Mouse (Mus musculus) neural tube, embryonic 11.5 days (tissue): Measurements from ENCODE around the gene Aup1. TPM values are rescaled to one million over a fixed set of nuclear protein-coding genes. Genes with fewer than 3 reads are reported as not detected.
A peak's percentile ranks its signal among the peaks of the same experiment; 100 is the strongest.

Experiments used
- ATAC-seq: fragments of 200-750 bp; cut with Nextera tagmentation; 2 replicates; pipeline ENCODE4 v1.8.0; 2017; ENCODE audit warnings: moderate number of reproducible peaks, mild to moderate bottlenecking, moderate TSS enrichment, moderate library complexity; ENCODE audit not compliant: insufficient read depth, low FRiP score, low TSS enrichment
- DNase-seq: peaks from one replicate; pipeline ENCODE4 v3.0.0-alpha.2; 2015; ENCODE audit warnings: low spot score
- H3K27ac ChIP-seq: fragments of 300-500 bp; sonication (generic); 2 replicates; pipeline ENCODE4 v1.5.1; 2014; ENCODE audit warnings: low read depth, mild to moderate bottlenecking, low read length
- H3K27me3 ChIP-seq: fragments of 300-500 bp; sonication (generic); 2 replicates; pipeline ENCODE4 v1.6.1; 2014; ENCODE audit warnings: mild to moderate bottlenecking, low read length, mixed read lengths; ENCODE audit not compliant: control insufficient read depth, insufficient read depth
- H3K36me3 ChIP-seq: fragments of 300-500 bp; sonication (generic); 2 replicates; pipeline ENCODE4 v1.6.1; 2014; ENCODE audit warnings: mild to moderate bottlenecking, low read length, moderate library complexity, mixed read lengths; ENCODE audit not compliant: control insufficient read depth, insufficient read depth
- H3K4me1 ChIP-seq: fragments of 300-500 bp; sonication (generic); 2 replicates; pipeline ENCODE4 v1.6.1; 2014; ENCODE audit warnings: low read length, mixed read lengths; ENCODE audit not compliant: control insufficient read depth, insufficient read depth
- H3K4me2 ChIP-seq: fragments of 300-500 bp; sonication (generic); 2 replicates; pipeline ENCODE4 v1.6.1; 2014; ENCODE audit warnings: low read depth, mild to moderate bottlenecking, moderate library complexity
- H3K4me3 ChIP-seq: fragments of 300-500 bp; sonication (generic); 2 replicates; pipeline ENCODE4 v1.5.1; 2014; ENCODE audit warnings: low read depth, low read length
- H3K9ac ChIP-seq: fragments of 300-500 bp; sonication (generic); 2 replicates; pipeline ENCODE4 v1.6.1; 2014; ENCODE audit warnings: mild to moderate bottlenecking, low read length
- H3K9me3 ChIP-seq: fragments of 300-500 bp; sonication (generic); 2 replicates; pipeline ENCODE4 v1.6.1; 2016; ENCODE audit warnings: low read length; ENCODE audit not compliant: control insufficient read depth
- WGBS: fragments of 180-500 bp; shearing (Covaris S2); extraction: QIAGEN DNeasy Blood & Tissue Kit; methylation state at CpG from one replicate; pipeline ENCODE4 v1.1.7; 2014; 5-methylcytosine and 5-hydroxymethylcytosine counted together
- microRNA counts: library from miRNA; unstranded; fragments of <30 nt; microRNA quantifications from one replicate; lab custom pipeline; 2015
- microRNA-seq: library from miRNA; unstranded; fragments of <30 nt; microRNA quantifications from one replicate; pipeline ENCODE4, GENCODE M21; 2016
- polyA plus RNA-seq: library from polyadenylated mRNA; unstranded; fragments of >200 nt; fragmentation: Nextera tagmentation; extraction: Ambion mirVana; gene quantifications from 2 replicates; pipeline ENCODE4 v1.2.1, GENCODE M21; 2014

Aup1 gene
- polyA plus RNA-seq, 1 experiment from 2014 or later: 122 TPM

DNA sequence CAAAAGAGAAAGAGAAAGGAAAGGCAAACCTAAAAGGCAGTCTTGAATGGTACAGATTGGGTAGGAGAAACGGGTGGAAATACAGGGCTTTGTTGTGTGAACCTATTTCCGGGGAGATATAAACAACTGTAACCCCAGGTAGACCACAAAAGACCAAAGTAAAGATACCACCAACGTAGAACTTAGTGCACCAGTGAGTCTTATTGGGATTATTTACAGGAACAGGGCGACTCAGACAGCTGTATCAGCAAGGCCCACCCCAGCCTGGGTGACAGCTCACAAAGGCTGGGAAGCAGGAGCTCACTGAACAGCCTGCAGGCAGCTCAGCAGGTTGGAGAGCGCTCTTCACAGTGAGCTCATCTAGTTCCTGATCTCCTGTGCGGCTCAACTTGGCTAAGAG is 41.6 kb downstream of the Aup1 start:
- no peak for ATAC-seq

DNA sequence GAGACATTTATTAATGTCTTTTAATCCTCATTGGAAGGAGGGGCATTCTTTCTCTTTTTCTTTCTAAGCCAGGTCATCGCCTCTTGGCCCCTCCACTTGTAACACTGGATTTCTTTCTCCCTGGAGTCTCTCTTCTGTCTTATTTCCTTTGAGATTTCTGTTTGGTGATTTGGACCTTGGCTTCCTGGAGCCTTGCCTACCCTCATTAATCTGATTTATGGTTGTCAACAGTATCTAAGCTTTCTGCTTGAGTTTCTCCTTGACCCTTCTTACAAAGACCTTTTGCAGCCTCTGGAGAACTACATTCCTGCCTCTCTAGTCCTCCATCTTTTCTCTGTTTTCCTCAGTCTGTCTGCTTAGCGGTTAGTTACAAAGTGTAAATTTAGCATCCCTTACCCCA is 44.1 kb downstream of the Aup1 start:
- Histone ChIP-seq H3K36me3 (no peaks in the 10 kb centered on the region), H3K4me3 (no peak overlapping the region), H3K27ac (no peak overlapping the region), H3K9me3 (no peaks in the 10 kb centered on the region), H3K9ac (no peak overlapping the region), H3K4me2 (no peak overlapping the region), H3K27me3 (0 out of 2 replicates have a peak, but pooled peaks cover 2% of the 10 kb centered on the region), H3K4me1 (peaks cover 6% of the 10 kb centered on the region)
- WGBS: 74% methylated on average over 2 of the region's 2 CpGs
- no peak for DNase-seq
- ATAC-seq: no peak

More for the DNA sequence above, 41.6 kb downstream of the Aup1 start:
- Histone ChIP-seq H3K4me2 (no peak overlapping the region), H3K36me3 (no peaks in the 10 kb centered on the region), H3K9me3 (no peaks in the 10 kb centered on the region), H3K4me1 (no peaks in the 10 kb centered on the region), H3K4me3 (no peak overlapping the region), H3K27ac (no peak overlapping the region), H3K9ac (no peak overlapping the region), H3K27me3 (no peaks in the 10 kb centered on the region)
- DNase-seq: no peak
- 51% methylated on average over 6 of the region's 6 CpGs for WGBS

DNA sequence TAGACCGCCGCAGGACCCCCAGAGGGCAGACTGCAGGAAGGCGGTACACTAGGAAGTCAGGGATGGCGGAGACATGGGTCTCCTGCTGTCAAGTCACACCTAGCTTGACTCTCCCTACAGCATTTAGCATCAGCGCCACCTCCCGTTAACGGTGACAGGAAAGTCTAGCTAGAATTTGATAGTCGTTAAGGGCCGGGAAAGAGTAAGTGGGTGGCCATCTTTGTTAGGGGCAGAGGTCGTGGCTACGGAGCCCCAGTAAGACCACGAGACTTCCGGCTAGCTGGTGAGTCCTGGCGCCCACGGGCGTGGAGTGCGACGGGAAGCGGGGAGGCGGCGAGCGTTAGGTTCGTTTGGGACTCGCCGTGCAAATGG is 47.0 kb downstream of the Aup1 start, which contains the start of the genes Ccdc142 and Gm42688:
Gene Ccdc142, plus strand, starts transcription at position 286 of the 372 bp plus-strand sequence.
Gene Gm42688, plus strand, starts transcription at position 302 of the 372 bp plus-strand sequence.
- H3K36me3 ChIP-seq: no peaks in the 10 kb centered on the region
- peak within 1 kb of the TSS; percentile 98 for H3K4me2 ChIP-seq
- peak; percentile 88 for DNase-seq
- H3K9me3 ChIP-seq: no peaks in the 10 kb centered on the region
- peak within 1 kb of the TSS; percentile 70 for H3K4me3 ChIP-seq
- ATAC-seq: peak; percentile 82
- H3K9ac ChIP-seq: peak within 1 kb of the TSS; percentile 83
- WGBS: under 1% methylated on average over 25 of the region's 25 CpGs
- H3K4me1 ChIP-seq: peaks cover 6% of the 10 kb centered on the region
- peak within 1 kb of the TSS; percentile 70 for H3K27ac ChIP-seq
- H3K27me3 ChIP-seq: 0 out of 2 replicates have a peak, but pooled peaks cover 2% of the 10 kb centered on the region

DNA sequence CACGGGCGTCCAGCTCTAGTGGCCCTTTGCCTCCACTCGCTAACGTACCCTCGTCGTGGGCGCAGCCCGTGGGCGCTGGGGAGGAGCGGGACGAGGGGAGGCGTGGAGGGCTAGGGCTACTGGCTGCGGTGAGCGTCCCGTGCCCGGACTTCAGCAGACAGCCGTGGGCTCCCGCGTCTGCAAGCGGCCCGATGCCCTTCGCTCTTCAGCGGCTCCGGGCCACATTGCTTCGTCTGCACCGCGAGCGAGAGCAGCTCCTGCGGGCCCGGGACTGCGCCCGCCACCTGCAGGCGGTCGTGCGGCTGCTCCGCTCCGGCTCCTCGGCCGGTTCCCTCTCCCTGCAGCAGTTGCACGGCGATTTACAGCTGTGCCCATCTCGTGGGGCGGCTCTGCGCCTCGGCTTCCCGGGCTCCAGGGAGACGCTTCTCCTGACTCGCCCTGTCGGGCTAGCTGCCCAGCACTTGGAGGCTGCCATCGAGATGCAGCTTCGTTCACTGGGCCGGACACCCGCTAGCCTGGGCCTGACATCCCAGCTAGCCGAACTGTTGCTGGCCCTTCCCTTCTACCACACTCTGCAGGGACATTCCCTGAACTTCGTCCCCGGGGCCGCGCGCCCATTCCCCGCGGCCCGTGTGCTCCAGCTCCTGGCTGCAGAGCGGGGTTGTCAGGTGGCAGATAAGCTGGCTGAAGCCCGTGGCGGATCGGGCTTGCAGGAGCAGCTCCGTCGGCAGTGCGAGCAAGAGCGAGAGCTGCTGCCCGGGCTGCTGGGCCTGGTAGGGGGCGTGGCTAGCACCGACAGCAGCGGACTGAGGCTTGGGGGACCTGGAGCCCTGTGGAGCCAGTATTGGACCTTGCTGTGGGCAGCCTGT is 47.6 kb downstream of the Aup1 start:
- H3K4me1 ChIP-seq: peaks cover 6% of the 10 kb centered on the region
- H3K36me3 ChIP-seq: no peaks in the 10 kb centered on the region
- peak overlapping the region; percentile 70 for H3K27ac ChIP-seq
- DNase-seq (peak; percentile 79), ATAC-seq (peak; percentile 73)
- no peaks in the 10 kb centered on the region for H3K9me3 ChIP-seq
- H3K9ac ChIP-seq: peak overlapping the region; percentile 83
- H3K4me2 ChIP-seq: peak overlapping the region; percentile 98
- 0 out of 2 replicates have a peak, but pooled peaks cover 2% of the 10 kb centered on the region for H3K27me3 ChIP-seq
- under 1% methylated on average over 74 of the region's 74 CpGs for WGBS
- H3K4me3 ChIP-seq: peak overlapping the region; percentile 70

DNA sequence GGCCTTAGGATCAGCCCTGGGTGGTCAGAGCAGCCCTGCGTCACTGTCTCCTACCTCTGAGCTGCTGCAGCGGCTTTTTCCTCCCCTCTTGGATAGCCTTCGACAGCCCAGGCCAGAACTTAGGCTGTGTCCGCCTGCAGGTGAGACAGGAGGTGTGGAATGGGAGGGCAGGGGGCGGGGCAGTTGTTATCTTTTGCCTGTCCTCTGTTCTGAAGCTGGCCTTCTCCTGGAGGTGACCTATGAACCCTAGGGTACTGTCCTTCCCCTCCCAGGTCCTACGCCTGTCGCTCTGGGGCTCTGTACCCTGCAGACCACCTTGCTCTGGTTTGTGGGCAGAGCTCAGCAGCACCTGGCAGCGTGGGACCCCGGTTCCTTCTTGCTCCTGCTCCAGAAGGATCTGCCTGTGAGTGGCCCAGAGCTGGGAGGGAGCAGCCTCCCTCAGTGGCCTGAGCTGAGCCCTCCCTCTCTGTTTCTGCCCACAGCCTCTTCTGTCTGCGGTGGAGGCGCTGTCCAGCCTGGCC is 48.9 kb downstream of the Aup1 start:
- Histone ChIP-seq H3K27me3 (0 out of 2 replicates have a peak, but pooled peaks cover 2% of the 10 kb centered on the region), H3K4me2 (no peak overlapping the region), H3K9ac (peak overlapping the region; percentile 33; the same call in 1 of the 2 replicates), H3K4me1 (peaks cover 11% of the 10 kb centered on the region), H3K36me3 (peaks cover 2% of the 10 kb centered on the region; the same call in 1 of the 2 replicates), H3K27ac (no peak overlapping the region), H3K9me3 (no peaks in the 10 kb centered on the region), H3K4me3 (no peak overlapping the region)
- 50% methylated on average over 11 of the region's 11 CpGs for WGBS
- no peak for DNase-seq
- ATAC-seq: no peak

DNA sequence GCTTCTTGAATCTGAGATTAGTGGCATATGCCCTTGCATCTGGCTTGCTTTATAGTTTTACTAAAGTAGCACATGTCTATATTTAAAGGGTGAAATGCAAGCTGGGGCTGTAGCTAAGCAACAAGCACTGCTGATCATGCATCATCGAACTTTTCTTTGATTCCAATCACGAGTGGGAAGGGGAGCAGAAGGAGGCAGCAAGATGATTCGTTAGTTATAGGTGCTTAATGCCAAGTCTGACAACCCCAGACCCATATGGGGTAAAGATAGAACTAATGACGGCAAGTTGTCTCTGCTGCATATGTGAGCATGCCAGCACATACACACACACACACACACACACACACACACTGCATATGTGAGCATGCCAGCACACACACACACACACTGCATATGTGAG is 49.8 kb downstream of the Aup1 start:
- H3K36me3 ChIP-seq: peaks cover 2% of the 10 kb centered on the region; the same call in 1 of the 2 replicates
- no peak for DNase-seq
- no peak overlapping the region for H3K4me3 ChIP-seq
- no peaks in the 10 kb centered on the region for H3K9me3 ChIP-seq
- H3K9ac ChIP-seq: no peak overlapping the region
- H3K4me2 ChIP-seq: no peak overlapping the region
- H3K4me1 ChIP-seq: peaks cover 15% of the 10 kb centered on the region
- WGBS: 81% methylated on average over 4 of the region's 4 CpGs
- no peak for ATAC-seq
- no peak overlapping the region for H3K27ac ChIP-seq
- 0 out of 2 replicates have a peak, but pooled peaks cover 2% of the 10 kb centered on the region for H3K27me3 ChIP-seq

MicroRNAs encoded within 50 kb of the gene (microRNA counts, 519-probe panel; counts per million panel counts)
- 171 counts per million, percentile 57 among the panel's probes with 10 or more counts for microRNA mmu-miR-3470a+mmu-miR-3470b (lab: Ali Mortazavi, UCI)

Small RNA genes within 50 kb of the gene (microRNA-seq; reads per million reads assigned to microRNA genes)
- gene Mir3470a (not detected), gene Mir7040 (not detected)

Other genes starting within 250 kb of the Aup1 start
- gene Sema4f, start 114.8 kb upstream of the Aup1 start, polyA plus RNA-seq: 3.0 and 3.4 TPM in 2 replicates
- gene M1ap, start 107.6 kb upstream of the Aup1 start, polyA plus RNA-seq: 0.26 TPM in 1 of 2 replicates, not detected in the other
- 5.6 and 7.1 TPM in 2 replicates for gene Dok1, start 21.1 kb upstream of the Aup1 start, polyA plus RNA-seq
- 6.7 and 9.2 TPM in 2 replicates for gene Loxl3, start 20.3 kb upstream of the Aup1 start, polyA plus RNA-seq
- 33.2 and 34.1 TPM in 2 replicates for gene Htra2, start 752 bp downstream of the Aup1 start, polyA plus RNA-seq
- gene Dqx1, start 3.3 kb downstream of the Aup1 start, polyA plus RNA-seq: 1.4 and 1.6 TPM in 2 replicates
- gene Tlx2, start 15.8 kb downstream of the Aup1 start, polyA plus RNA-seq: 21.2 and 30.4 TPM in 2 replicates
- 41.8 and 42.0 TPM in 2 replicates for gene Pcgf1, start 23.3 kb downstream of the Aup1 start, polyA plus RNA-seq
- 2.5 and 2.7 TPM in 2 replicates for gene Lbx2, start 31.8 kb downstream of the Aup1 start, polyA plus RNA-seq
- gene Ccdc142, start 47.1 kb downstream of the Aup1 start, polyA plus RNA-seq: 3.3 and 3.5 TPM in 2 replicates
- 2.1 and 2.7 TPM in 2 replicates for gene Gm42688, start 47.1 kb downstream of the Aup1 start, polyA plus RNA-seq
- 118 and 123 TPM in 2 replicates for gene Mrpl53, start 54.5 kb downstream of the Aup1 start, polyA plus RNA-seq
- 30.5 and 31.9 TPM in 2 replicates for gene Mogs, start 61.0 kb downstream of the Aup1 start, polyA plus RNA-seq
- 169 and 177 TPM in 2 replicates for gene Wbp1, start 67.0 kb downstream of the Aup1 start, polyA plus RNA-seq
- 19.8 and 23.4 TPM in 2 replicates for gene Ino80b, start 70.9 kb downstream of the Aup1 start, polyA plus RNA-seq
- gene Rtkn, start 80.9 kb downstream of the Aup1 start, polyA plus RNA-seq: 20.6 and 22.1 TPM in 2 replicates
- gene Wdr54, start 101.9 kb downstream of the Aup1 start, polyA plus RNA-seq: 12.2 and 14.5 TPM in 2 replicates
- 1.4 and 1.5 TPM in 2 replicates for gene 1700003E16Rik, start 101.9 kb downstream of the Aup1 start, polyA plus RNA-seq
- 114 and 125 TPM in 2 replicates for gene Dctn1, start 111.4 kb downstream of the Aup1 start, polyA plus RNA-seq
- 0.28 and 0.77 TPM in 2 replicates for gene Slc4a5, start 165.3 kb downstream of the Aup1 start, polyA plus RNA-seq